Mouse (Mus musculus) kidney, adult 2 months (tissue): ENCODE measurements around the gene Rps6kc1. TPM values are rescaled to one million over a fixed set of nuclear protein-coding genes. Genes with fewer than 3 reads are reported as not detected.

Experiments used
- DNase-seq: peaks from one replicate; pipeline ENCODE4 v3.0.0; 2021
- H3K27ac ChIP-seq: fragments of 200-500 bp; 2 replicates; pipeline ENCODE4 v1.5.1; 2012; ENCODE audit warnings: low read depth, low read length, control low read depth, inconsistent platforms; ENCODE audit not compliant: insufficient read depth
- H3K27me3 ChIP-seq: fragments of 200-500 bp; replicated peaks from 2 replicates; pipeline ENCODE4 v1.6.1; 2012; ENCODE audit warnings: mild to moderate bottlenecking, moderate library complexity, low read length, inconsistent platforms; ENCODE audit not compliant: control insufficient read depth, insufficient read depth
- H3K36me3 ChIP-seq: fragments of 200-500 bp; 2 replicates; pipeline ENCODE4 v1.6.1; 2012; ENCODE audit warnings: mild to moderate bottlenecking, moderate library complexity, low read length, inconsistent platforms; ENCODE audit not compliant: control insufficient read depth, insufficient read depth
- H3K4me1 ChIP-seq: fragments of 200-500 bp; 2 replicates; pipeline ENCODE4 v1.6.1; 2011; ENCODE audit warnings: low read length; ENCODE audit not compliant: control insufficient read depth, insufficient read depth
- H3K4me3 ChIP-seq: fragments of 200-500 bp; 2 replicates; pipeline ENCODE4 v1.5.1; 2011; ENCODE audit warnings: mild to moderate bottlenecking, low read depth, low read length, control low read depth; ENCODE audit not compliant: insufficient read depth
- CTCF ChIP-seq: fragments of 200-500 bp; conservative IDR thresholded peaks from 2 replicates; pipeline ENCODE4 v1.5.1; 2011; ENCODE audit warnings: low read depth, mild to moderate bottlenecking, control low read depth, low read length, moderate library complexity, mixed read lengths; ENCODE audit not compliant: insufficient read depth, insufficient read length
- POLR2A ChIP-seq: fragments of 200-500 bp; IDR thresholded peaks from one replicate; pipeline ENCODE4 v1.6.1; 2011; ENCODE audit warnings: low read depth, low read length, control low read depth
- WGBS: fragments of 180-500 bp; shearing (Covaris S2); methylation state at CpG from one replicate; pipeline ENCODE4 v1.1.7; 2018; 5-methylcytosine and 5-hydroxymethylcytosine counted together
- polyA plus RNA-seq: library from polyadenylated mRNA; depleted of rRNA; stranded (reverse); fragments of >200 nt; gene quantifications from 2 replicates; pipeline ENCODE4 v1.2.3, GENCODE M21; 2012; rRNA removed

Gene Rps6kc1
- polyA plus RNA-seq, result 5.8 and 8.3 TPM in 2 replicates

DNA sequence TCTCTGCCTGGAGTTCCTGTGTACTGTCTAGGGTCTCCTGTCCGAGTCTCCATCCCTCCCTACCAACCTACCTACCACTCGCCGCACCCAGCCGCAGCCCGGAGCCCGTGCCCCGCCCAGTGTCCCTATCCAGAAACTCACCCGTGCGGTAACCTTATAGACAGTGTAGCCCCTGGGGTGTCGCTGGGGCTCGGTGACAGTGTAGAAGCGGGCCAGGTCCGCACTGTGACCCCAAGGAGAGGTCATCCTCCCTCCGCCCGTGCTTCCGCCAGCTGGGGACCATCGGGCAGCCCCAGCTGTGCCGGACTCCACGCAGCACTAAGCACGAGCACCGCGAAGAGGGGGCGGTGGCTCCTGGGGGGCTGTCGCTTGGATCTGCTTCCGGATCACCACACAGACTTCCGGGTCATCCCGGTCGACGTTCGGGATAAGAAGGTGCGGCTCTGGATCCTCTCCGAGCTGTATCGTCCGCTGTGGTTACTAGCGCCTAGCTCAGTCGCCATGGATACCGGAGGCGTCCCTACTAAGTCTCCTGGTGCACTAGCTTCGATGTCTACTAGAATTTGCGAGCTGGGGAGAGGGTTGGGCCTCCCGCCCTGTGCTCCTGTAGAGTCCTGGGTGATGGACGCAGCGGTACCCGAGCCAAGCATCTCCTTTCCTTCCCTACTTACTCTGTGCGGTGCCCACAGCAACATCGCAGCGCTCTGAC, at the start of gene Rps6kc1:
Gene Rps6kc1 (minus strand): TSS at position 356 of the 709 bp plus-strand sequence.
- Histone ChIP-seq H3K27me3 (no peaks in the 10 kb centered on the region), H3K4me1 (no peaks in the 10 kb centered on the region; the same call in 1 of the 2 replicates), H3K4me3 (peak within 1 kb of the TSS; percentile 79), H3K27ac (no peak within 1 kb of the TSS), H3K36me3 (no peaks in the 10 kb centered on the region)
- TF ChIP-seq POLR2A, result peak; percentile 70
- no peak for TF ChIP-seq CTCF
- peak; percentile 87 for DNase-seq
- under 1% methylated on average over 47 of the region's 47 CpGs for WGBS

DNA sequence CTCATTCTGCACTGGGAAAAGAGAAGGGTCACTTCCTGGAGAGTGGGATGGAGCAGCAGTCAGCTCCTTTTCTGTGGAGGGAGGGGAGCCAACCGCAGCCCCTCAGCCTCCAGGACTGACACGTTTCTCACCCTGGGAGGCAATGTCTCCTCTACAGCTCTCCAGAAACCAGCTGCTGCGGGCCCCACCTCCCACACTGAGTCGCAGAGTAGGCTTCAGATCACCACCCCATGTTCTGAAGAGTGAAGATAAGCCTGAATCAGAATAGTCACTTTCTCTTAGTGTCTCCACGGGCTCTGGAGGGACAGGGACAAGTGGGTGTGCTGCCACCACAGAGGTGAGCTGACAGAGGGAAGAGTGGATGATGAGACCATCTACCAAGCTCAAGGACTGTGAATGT, 47.3 kb upstream of the Rps6kc1 start:
- WGBS, result 79% methylated on average over 5 of the region's 5 CpGs
- H3K4me3 ChIP-seq, result no peak overlapping the region
- no peaks in the 10 kb centered on the region for H3K4me1 ChIP-seq
- H3K27ac ChIP-seq, result no peak overlapping the region
- DNase-seq, result no peak
- no peaks in the 10 kb centered on the region for H3K27me3 ChIP-seq
- H3K36me3 ChIP-seq, result no peaks in the 10 kb centered on the region
- TF ChIP-seq POLR2A (no peak), CTCF (no peak)

DNA sequence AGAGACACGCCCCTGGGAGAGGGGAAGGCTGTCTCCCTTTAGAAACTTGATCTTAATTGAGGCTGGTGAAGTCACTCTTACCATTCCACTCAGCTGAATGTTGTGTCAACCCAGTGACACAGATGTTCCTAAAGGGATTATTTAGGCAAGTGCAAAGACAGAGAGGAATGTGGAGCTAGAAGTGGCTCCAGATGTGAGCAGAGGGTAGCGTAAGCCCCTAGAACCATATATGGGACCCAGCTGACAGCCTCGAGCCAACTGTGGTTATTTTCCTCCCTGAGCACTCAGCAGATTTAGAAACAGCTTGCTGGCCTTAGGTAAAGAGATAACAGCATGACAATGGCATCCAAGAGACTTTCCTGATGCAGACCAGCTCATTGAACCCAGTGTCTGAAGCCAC, 41.4 kb upstream of the Rps6kc1 start:
- Histone ChIP-seq H3K36me3 (no peaks in the 10 kb centered on the region; the same call in 1 of the 2 replicates), H3K4me3 (no peak overlapping the region), H3K27ac (no peak overlapping the region), H3K27me3 (no peaks in the 10 kb centered on the region), H3K4me1 (0 out of 2 replicates have a peak, but pooled peaks cover 3% of the 10 kb centered on the region)
- 85% methylated on average over 3 of the region's 3 CpGs for WGBS
- TF ChIP-seq POLR2A, result no peak
- TF ChIP-seq CTCF, result no peak
- no peak for DNase-seq

DNA sequence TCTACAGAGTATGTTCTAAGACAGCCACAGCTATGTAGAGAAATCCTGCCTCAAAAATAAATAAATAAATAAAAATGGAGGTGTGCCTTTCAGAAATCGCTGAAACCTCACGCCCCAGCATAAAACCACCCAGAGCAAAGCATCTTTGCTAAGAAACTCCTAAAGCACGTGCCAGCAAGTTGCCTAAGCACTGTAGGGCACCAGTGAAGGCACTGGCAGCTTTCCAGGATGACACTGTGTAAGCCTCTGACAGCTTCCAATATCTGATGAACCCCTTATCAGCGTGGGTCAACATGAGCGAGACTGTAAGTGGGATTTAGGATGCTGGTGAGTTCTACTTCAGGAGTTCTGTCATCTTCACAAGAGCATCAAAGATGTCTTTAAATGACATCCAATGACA, 39.4 kb upstream of the Rps6kc1 start:
- Histone ChIP-seq H3K27me3 (no peaks in the 10 kb centered on the region), H3K4me1 (0 out of 2 replicates have a peak, but pooled peaks cover 3% of the 10 kb centered on the region), H3K27ac (no peak overlapping the region), H3K36me3 (no peaks in the 10 kb centered on the region; the same call in 1 of the 2 replicates), H3K4me3 (no peak overlapping the region)
- no peak for TF ChIP-seq POLR2A
- TF ChIP-seq CTCF, result no peak
- DNase-seq, result no peak
- WGBS, result 88% methylated on average over 5 of the region's 5 CpGs

DNA sequence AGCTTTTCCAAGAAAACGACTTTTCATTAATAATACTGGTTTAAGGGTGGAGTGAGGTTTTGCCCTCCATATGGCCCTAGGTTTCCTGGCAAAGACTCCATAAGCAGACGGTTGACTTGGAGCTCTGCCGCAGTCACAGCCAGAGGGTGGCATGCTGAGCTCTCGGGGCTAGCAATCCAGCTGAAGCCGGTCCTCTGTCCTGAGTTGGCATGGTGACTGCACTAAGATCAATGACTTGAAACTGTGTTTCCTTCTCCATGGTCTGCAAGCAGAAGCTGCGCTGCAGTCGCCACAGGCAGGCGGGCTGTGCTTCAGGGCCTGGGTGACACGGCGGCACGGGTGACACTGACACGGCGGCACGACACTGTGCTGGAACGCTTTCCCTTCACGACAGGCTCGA, 37.3 kb upstream of the Rps6kc1 start:
- no peaks in the 10 kb centered on the region; the same call in 1 of the 2 replicates for H3K36me3 ChIP-seq
- DNase-seq, result peak; percentile 35
- H3K4me1 ChIP-seq, result 0 out of 2 replicates have a peak, but pooled peaks cover 3% of the 10 kb centered on the region
- TF ChIP-seq CTCF (no peak), POLR2A (no peak)
- no peak overlapping the region for H3K27ac ChIP-seq
- H3K4me3 ChIP-seq, result no peak overlapping the region
- 53% methylated on average over 17 of the region's 17 CpGs for WGBS
- no peaks in the 10 kb centered on the region for H3K27me3 ChIP-seq

DNA sequence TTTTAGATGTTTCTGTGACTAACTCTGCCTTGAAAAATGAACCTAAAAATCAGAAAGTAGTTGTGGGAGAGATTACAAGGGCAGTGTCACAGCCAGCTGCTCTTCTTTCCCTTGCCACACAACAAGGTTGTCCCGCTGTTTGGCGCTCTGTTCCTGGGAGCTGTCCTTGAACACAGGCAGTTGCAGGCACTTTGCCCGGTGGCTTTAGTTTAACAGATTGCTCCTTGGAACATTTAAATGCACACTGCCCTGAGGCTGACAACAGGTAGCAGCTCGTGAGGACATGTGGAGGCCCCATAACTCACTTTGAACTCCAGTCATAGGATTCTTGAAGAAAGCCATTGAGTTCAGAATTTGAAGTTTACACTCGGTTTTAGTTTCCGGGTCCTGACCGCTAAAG, 36.9 kb upstream of the Rps6kc1 start:
- H3K27ac ChIP-seq, result no peak overlapping the region
- DNase-seq, result peak; percentile 33

DNA sequence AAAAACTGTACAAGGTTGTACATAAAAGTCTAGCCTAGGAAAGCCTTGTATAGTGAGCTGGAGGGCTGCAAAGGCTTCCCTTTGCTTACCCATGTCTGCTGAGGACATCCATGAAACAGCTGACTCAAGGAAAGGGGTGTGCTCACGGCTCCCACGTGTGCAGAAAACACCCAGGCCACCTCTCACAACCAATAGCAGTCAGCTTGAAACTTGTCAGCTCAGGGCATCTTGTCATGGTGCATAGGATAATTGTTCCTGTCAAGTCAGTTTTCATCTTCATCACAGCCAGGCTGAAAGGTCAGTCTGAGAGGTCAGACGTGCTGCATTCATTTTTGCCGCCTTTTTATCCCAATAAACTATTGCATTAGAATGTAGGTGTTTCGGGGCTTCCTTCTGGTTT, 36.4 kb upstream of the Rps6kc1 start:
- no peak for TF ChIP-seq CTCF
- no peak for TF ChIP-seq POLR2A
- H3K27ac ChIP-seq, result no peak overlapping the region
- H3K4me1 ChIP-seq, result 0 out of 2 replicates have a peak, but pooled peaks cover 3% of the 10 kb centered on the region
- no peak overlapping the region for H3K4me3 ChIP-seq
- no peaks in the 10 kb centered on the region; the same call in 1 of the 2 replicates for H3K36me3 ChIP-seq
- no peak for DNase-seq
- H3K27me3 ChIP-seq, result no peaks in the 10 kb centered on the region
- WGBS, result 70% methylated on average over 5 of the region's 5 CpGs

More for the DNA sequence above, 36.9 kb upstream of the Rps6kc1 start:
- Histone ChIP-seq H3K36me3 (no peaks in the 10 kb centered on the region; the same call in 1 of the 2 replicates), H3K4me1 (0 out of 2 replicates have a peak, but pooled peaks cover 3% of the 10 kb centered on the region), H3K4me3 (no peak overlapping the region), H3K27me3 (no peaks in the 10 kb centered on the region)
- TF ChIP-seq CTCF (no peak), POLR2A (no peak)
- WGBS, result 52% methylated on average over 7 of the region's 7 CpGs
